Mouse (Mus musculus) bone marrow macrophage, adult 2 months (primary cell): ENCODE measurements around the gene Olfr1160. TPM values are rescaled to one million over a fixed set of nuclear protein-coding genes. Genes with fewer than 3 reads are reported as not detected.
"Not testable (repeated sequence)": the region's sequence is repeated elsewhere in the genome, so short reads cannot be mapped to it uniquely, and the experiment has no call there.

Source experiments
- H3K27ac ChIP-seq: 2 replicates; pipeline ENCODE4 v1.5.1; 2012; ENCODE audit warnings: low read depth, low read length; ENCODE audit not compliant: insufficient read depth
- H3K4me1 ChIP-seq: 2 replicates; pipeline ENCODE4 v1.6.1; 2012; ENCODE audit warnings: low read length; ENCODE audit not compliant: control insufficient read depth, insufficient read depth
- H3K4me3 ChIP-seq: 2 replicates; pipeline ENCODE4 v1.5.1; 2012; ENCODE audit warnings: mild to moderate bottlenecking, low read length, moderate library complexity; ENCODE audit not compliant: insufficient read depth
- CTCF ChIP-seq: IDR thresholded peaks from 2 replicates; pipeline ENCODE4 v1.5.1; 2012; ENCODE audit warnings: low read depth, mild to moderate bottlenecking, low read length, moderate library complexity
- POLR2A ChIP-seq: IDR thresholded peaks from 2 replicates; pipeline ENCODE4 v1.6.1; 2012; ENCODE audit warnings: mild to moderate bottlenecking, low read depth, low read length, borderline replicate concordance
- polyA plus RNA-seq: library from polyadenylated mRNA; stranded (reverse); fragments of >200 nt; gene quantifications from 2 replicates; pipeline ENCODE4 v1.2.4, GENCODE M21; 2012; ENCODE audit not compliant: missing spikeins, insufficient read depth, insufficient read length

The Olfr1160 gene
- polyA plus RNA-seq = not detected in 2 replicates

DNA sequence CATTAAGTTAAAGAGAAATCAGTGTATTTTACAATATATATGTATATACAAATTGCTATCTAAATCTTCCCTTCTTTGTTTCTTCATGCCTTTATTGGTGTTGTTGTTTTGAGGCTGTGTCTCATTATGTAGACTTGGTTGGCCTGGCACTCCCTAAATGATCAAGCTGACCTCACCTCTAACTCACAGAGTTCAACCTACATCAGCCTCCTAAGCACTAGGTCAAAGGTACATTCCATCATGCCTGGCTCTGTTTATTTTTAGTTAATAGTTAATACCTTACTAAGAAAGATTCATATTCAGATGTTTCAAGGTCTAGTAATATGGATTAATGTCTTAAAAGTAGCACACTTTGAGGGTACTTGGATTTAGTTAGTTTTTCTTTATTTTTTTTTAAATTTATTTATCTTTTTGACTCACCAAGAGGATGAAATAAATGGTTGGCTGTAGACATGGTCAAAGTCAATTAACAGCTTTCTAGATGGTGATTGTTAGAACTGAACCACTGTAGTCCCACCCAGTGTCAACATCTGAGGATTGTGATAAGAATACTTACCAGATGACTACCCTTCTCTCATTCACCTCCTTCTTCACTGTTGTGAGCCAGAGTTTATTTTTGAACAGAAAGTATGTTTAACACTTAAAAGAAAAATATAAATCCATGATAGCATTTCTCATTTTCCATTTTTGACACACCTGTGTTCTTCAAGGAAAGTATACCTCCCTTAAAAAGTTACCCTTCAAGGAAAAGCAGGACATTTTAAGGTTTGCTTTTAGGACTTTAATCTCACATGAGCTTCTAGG is at the start of gene Olfr1160:
Gene Olfr1160 (minus strand): TSS at position 754 of the 804 bp plus-strand sequence.
- Histone ChIP-seq H3K4me1 (no peaks in the 10 kb centered on the region), H3K27ac (no peak within 1 kb of the TSS), H3K4me3 (no peak within 1 kb of the TSS)
- no peak for TF ChIP-seq POLR2A
- TF ChIP-seq CTCF = no peak

DNA sequence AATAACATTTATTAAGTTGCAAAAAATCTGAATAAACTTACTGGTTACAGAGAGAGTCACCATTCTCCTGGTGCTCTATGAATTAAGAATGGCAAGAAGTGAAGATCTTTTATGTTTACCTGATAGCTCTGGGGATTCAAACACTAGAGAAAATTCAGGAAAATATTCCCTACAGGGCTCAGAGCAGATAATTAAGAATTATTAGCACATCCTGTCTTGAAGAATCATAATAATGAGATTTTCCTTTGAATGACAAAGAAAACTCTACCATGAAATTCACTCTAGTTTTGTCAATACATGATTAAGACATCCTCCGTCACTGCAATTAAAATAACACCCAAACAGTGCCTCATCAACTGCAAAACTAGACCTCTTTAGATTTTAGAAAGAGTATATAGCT is 43.0 kb upstream of the Olfr1160 start, which contains the start of gene Olfr1162:
Gene Olfr1162 (minus strand): TSS at position 101 of the 400 bp plus-strand sequence.
- TF ChIP-seq CTCF (no peak), POLR2A (no peak)
- Histone ChIP-seq H3K4me1 (no peaks in the 10 kb centered on the region), H3K27ac (no peak within 1 kb of the TSS), H3K4me3 (no peak within 1 kb of the TSS)

DNA sequence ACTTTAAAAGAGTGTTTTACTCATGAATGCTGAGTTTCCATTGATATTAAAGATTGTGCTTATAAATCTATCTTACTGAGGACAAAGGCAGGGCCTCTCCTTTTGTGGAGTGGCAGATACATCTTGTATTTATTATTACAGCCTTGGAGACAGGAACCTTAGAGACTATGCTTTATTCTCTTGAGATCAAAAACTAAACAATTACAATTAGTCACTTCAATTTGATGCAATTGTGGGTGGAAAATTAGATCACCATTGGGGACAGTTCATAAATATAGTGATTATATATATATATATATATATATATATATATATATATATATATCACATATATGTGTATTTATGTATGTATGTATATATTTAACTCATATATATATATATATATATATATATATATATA is 29.5 kb upstream of the Olfr1160 start, which contains the start of gene Olfr73:
Gene Olfr73 (minus strand): TSS at position 101 of the 400 bp plus-strand sequence.
- Histone ChIP-seq H3K4me3 (no peak within 1 kb of the TSS), H3K27ac (no peak within 1 kb of the TSS), H3K4me1 (no peaks in the 10 kb centered on the region)
- no peak for TF ChIP-seq POLR2A
- no peak for TF ChIP-seq CTCF

DNA sequence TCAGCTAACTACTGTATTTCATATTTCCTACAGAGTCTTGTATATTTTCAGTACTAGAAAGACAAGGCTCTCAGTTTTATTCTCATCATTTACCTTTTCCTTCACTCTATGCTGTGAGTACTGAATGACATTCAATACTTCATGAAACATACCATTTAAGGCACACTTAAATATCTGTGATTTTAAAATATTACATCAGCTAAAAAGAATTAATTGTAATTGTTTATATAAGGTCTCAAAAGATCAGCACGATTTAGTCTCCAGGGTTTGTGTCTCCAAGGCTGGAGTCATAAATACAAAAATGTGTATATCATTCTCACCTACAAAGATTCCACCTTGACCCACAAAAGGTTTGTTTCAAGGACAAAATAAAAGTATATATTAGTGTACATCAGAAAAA is 14.4 kb upstream of the Olfr1160 start, which contains the start of gene Olfr1161:
Gene Olfr1161 (plus strand): TSS at position 301 of the 400 bp plus-strand sequence.
- H3K27ac ChIP-seq, H3K4me3 ChIP-seq, H3K4me1 ChIP-seq: not testable (repeated sequence)

DNA sequence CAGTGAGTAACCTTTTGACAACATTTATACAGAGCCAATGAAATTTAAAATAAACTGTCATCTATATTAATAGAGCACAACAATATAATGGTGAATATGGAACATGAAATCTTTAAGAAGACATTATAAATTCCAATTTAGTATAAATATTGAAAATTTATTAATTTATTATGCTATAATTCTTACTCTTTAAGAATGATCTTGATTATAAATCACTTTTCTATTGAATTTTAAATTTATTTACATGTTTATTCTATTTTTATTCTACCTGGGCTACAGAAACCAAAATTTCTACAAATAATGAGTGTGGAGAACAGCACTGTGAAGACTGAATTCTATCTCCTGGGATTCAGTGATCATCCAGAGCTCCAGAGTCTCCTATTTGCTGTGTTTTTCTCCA is 18.3 kb downstream of the Olfr1160 start, which contains the start of gene Olfr1158:
Gene Olfr1158 (plus strand): TSS at position 301 of the 400 bp plus-strand sequence.
- no peak within 1 kb of the TSS for H3K4me3 ChIP-seq
- no peaks in the 10 kb centered on the region for H3K4me1 ChIP-seq
- H3K27ac ChIP-seq = no peak within 1 kb of the TSS
- no peak for TF ChIP-seq POLR2A
- TF ChIP-seq CTCF = no peak

DNA sequence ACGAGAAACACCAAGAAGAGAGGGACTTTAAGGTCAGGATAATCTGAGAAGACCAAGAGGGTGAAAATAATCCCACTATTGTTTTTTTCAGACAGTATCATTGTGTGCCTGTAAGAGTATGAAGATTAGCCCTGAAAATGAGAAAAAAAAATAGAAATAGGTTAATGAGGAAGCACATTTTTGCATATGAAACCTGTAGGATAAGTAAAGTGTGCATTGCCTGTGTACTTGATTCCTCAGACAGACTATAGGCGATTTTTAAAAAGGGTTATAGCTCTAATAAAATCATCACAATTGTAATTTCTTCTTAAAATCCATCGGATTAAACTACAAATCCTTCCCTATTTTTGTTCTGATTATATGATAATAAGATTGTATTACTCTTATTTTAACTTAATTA is 33.5 kb downstream of the Olfr1160 start, which contains the start of gene Olfr74:
Gene Olfr74 (minus strand): TSS at position 101 of the 400 bp plus-strand sequence.
- TF ChIP-seq POLR2A (no peak), CTCF (no peak)
- H3K4me1 ChIP-seq = no peaks in the 10 kb centered on the region
- no peak within 1 kb of the TSS for H3K4me3 ChIP-seq
- H3K27ac ChIP-seq = no peak within 1 kb of the TSS

DNA sequence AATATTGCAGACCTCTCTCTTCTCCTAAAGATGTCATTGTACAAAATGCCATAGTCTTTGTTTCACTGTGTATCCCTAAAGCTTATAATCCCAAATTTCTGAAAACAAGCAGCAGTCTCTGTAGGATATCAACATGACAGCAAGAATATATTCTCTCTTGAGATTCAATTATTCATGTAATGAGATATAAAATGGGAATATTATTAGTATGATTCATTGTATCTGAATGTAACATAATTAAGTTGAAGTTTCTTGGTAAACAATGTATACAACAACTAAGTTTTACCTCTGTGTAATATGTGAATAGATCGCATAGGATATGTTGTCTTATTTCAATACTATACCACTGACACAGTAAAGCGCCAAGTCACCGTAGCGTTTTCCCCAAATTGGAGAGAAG is 39.9 kb downstream of the Olfr1160 start, which contains the start of gene Olfr1157:
Gene Olfr1157 (minus strand): TSS at position 101 of the 400 bp plus-strand sequence.
- no peak within 1 kb of the TSS for H3K27ac ChIP-seq
- TF ChIP-seq POLR2A = no peak
- no peak for TF ChIP-seq CTCF
- H3K4me3 ChIP-seq = no peak within 1 kb of the TSS
- no peaks in the 10 kb centered on the region for H3K4me1 ChIP-seq

DNA sequence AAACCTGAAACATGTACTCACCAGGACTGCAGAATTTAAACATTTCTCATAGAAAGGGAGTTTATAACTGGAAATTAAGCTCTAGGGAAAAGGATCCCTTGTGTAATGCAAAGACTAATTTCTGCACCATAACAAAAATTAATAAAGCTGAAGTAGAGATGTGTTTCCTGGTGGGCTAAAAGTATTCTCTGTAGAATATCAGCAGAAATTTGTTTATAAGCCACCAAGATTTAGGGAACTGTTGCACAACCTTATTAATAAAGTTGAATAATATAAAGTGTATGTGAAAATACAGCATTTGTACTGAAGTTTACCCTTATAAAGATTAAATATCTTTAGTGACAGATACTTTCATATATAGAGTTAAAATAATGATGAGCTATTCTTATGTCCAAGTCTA is 55.1 kb downstream of the Olfr1160 start, which contains the start of gene Olfr1156:
Gene Olfr1156 (minus strand): TSS at position 101 of the 400 bp plus-strand sequence.
- TF ChIP-seq CTCF (no peak), POLR2A (no peak)

More for the DNA sequence above, 55.1 kb downstream of the Olfr1160 start, which contains the start of gene Olfr1156:
- H3K27ac ChIP-seq = no peak within 1 kb of the TSS
- H3K4me1 ChIP-seq = no peaks in the 10 kb centered on the region
- no peak within 1 kb of the TSS for H3K4me3 ChIP-seq

Other genes starting within 250 kb of the Olfr1160 start
- not detected in 2 replicates for gene Olfr152, start 228.8 kb downstream of the Olfr1160 start, polyA plus RNA-seq
- not detected in 2 replicates for gene Olfr1143, start 207.7 kb downstream of the Olfr1160 start, polyA plus RNA-seq
- not detected in 2 replicates for gene Olfr1145, start 198.4 kb downstream of the Olfr1160 start, polyA plus RNA-seq
- not detected in 2 replicates for gene Olfr1148, start 177.7 kb downstream of the Olfr1160 start, polyA plus RNA-seq
- gene Olfr1150-ps1, start 164.3 kb downstream of the Olfr1160 start, polyA plus RNA-seq = not detected in 2 replicates
- gene Olfr1151, start 152.4 kb downstream of the Olfr1160 start, polyA plus RNA-seq = not detected in 2 replicates
- 0.89 TPM in 1 of 2 replicates, not detected in the other for gene Olfr1152, start 141.8 kb downstream of the Olfr1160 start, polyA plus RNA-seq
- not detected in 2 replicates for gene Olfr1153, start 113.3 kb downstream of the Olfr1160 start, polyA plus RNA-seq
- not detected in 2 replicates for gene Olfr1154, start 103.1 kb downstream of the Olfr1160 start, polyA plus RNA-seq
- gene Olfr1155, start 63.1 kb downstream of the Olfr1160 start, polyA plus RNA-seq = not detected in 2 replicates
- gene Olfr1156, start 55.2 kb downstream of the Olfr1160 start, polyA plus RNA-seq = not detected in 2 replicates
- not detected in 2 replicates for gene Olfr1157, start 40.0 kb downstream of the Olfr1160 start, polyA plus RNA-seq
- gene Olfr74, start 33.6 kb downstream of the Olfr1160 start, polyA plus RNA-seq = not detected in 2 replicates
- gene Olfr1158, start 18.2 kb downstream of the Olfr1160 start, polyA plus RNA-seq = not detected in 2 replicates
- gene Olfr1161, start 14.5 kb upstream of the Olfr1160 start, polyA plus RNA-seq = not detected in 2 replicates
- not detected in 2 replicates for gene Olfr73, start 29.4 kb upstream of the Olfr1160 start, polyA plus RNA-seq
- not detected in 2 replicates for gene Olfr1162, start 42.9 kb upstream of the Olfr1160 start, polyA plus RNA-seq
- gene Olfr1163, start 63.6 kb upstream of the Olfr1160 start, polyA plus RNA-seq = not detected in 2 replicates
- gene Olfr1164, start 85.7 kb upstream of the Olfr1160 start, polyA plus RNA-seq = not detected in 2 replicates
- not detected in 2 replicates for gene Olfr1166, start 120.0 kb upstream of the Olfr1160 start, polyA plus RNA-seq
- not detected in 2 replicates for gene Olfr1167, start 146.9 kb upstream of the Olfr1160 start, polyA plus RNA-seq
- not detected in 2 replicates for gene Olfr1168, start 173.6 kb upstream of the Olfr1160 start, polyA plus RNA-seq
- not detected in 2 replicates for gene Olfr1170, start 220.1 kb upstream of the Olfr1160 start, polyA plus RNA-seq